Mouse (Mus musculus) CH12.LX (cell line): Measurements from ENCODE around the gene Rilpl1.

Experiments used
- BHLHE40 ChIP-seq: IDR thresholded peaks from 2 replicates; pipeline ENCODE4 v1.6.1; 2011; ENCODE audit warnings: mild to moderate bottlenecking, low read depth, low read length, improper control_type of control experiment
- CHD1 ChIP-seq: IDR thresholded peaks from 2 replicates; pipeline ENCODE4 v1.6.1; 2012; ENCODE audit warnings: low read depth, low read length, improper control_type of control experiment, inconsistent platforms
- CHD2 ChIP-seq: IDR thresholded peaks from 2 replicates; pipeline ENCODE4 v1.6.1; 2011; ENCODE audit warnings: low read length, improper control_type of control experiment
- CTCF ChIP-seq, 2 experiments: IDR thresholded peaks in 1 of 2; conservative IDR thresholded peaks in 1 of 2; 2 replicates each; pipeline ENCODE4 v1.5.1; 2011 to 2012; ENCODE audit warnings: low read depth in 2 of 2, low read length in 2 of 2, improper control_type of control experiment in 1 of 2, inconsistent platforms in 1 of 2, mild to moderate bottlenecking in 1 of 2, moderate library complexity in 1 of 2
- EP300 ChIP-seq: IDR thresholded peaks from 2 replicates; pipeline ENCODE4 v1.6.1; 2011; ENCODE audit warnings: low read length, improper control_type of control experiment
- KAT2A ChIP-seq: IDR thresholded peaks from 2 replicates; pipeline ENCODE4 v1.6.1; 2012; ENCODE audit warnings: low read length, improper control_type of control experiment, inconsistent platforms; ENCODE audit not compliant: insufficient replicate concordance
- POLR2AphosphoS2 ChIP-seq: IDR thresholded peaks from 2 replicates; pipeline ENCODE4 v1.6.1; 2011; ENCODE audit warnings: low read depth, low read length, improper control_type of control experiment
- RAD21 ChIP-seq: IDR thresholded peaks from 2 replicates; pipeline ENCODE4 v1.6.1; 2011; ENCODE audit warnings: low read depth, mild to moderate bottlenecking, low read length, improper control_type of control experiment, moderate library complexity
- SMC3 ChIP-seq: IDR thresholded peaks from 2 replicates; pipeline ENCODE4 v1.6.1; 2011; ENCODE audit warnings: low read depth, low read length, improper control_type of control experiment
- TBP ChIP-seq: conservative IDR thresholded peaks from 2 replicates; pipeline ENCODE4 v1.6.1; 2011; ENCODE audit warnings: low read depth, low read length, improper control_type of control experiment
- USF1 ChIP-seq: IDR thresholded peaks from 2 replicates; pipeline ENCODE4 v1.6.1; 2014; ENCODE audit warnings: low read depth, mild to moderate bottlenecking, inconsistent platforms, low read length, improper control_type of control experiment

GRCm38 (mm10) chr5:124528351-124528750 lies 2.8 kb downstream of the Rilpl1 start:
- TF ChIP-seq SMC3: no peak
- no peak for TF ChIP-seq EP300
- TF ChIP-seq CTCF (conservative IDR thresholded peaks at IDR 0.05 in 1 of 2, IDR thresholded peaks at IDR 0.05 in 1 of 2; ENCODE audit: low read depth in 2 of 2, low read length in 2 of 2): no peak
- TF ChIP-seq CHD1: no peak
- no peak for TF ChIP-seq BHLHE40
- no peak for TF ChIP-seq POLR2AphosphoS2
- TF ChIP-seq USF1: no peak
- TF ChIP-seq KAT2A: no peak
- no peak for TF ChIP-seq RAD21
- TF ChIP-seq TBP: no peak
- no peak for TF ChIP-seq CHD2
